Mouse (Mus musculus) MEL (cell line): ENCODE results near the gene Rnase10. TPM values are rescaled to one million over a fixed set of nuclear protein-coding genes. Genes with fewer than 3 reads are reported as not detected.

Experiments
- DNase-seq: peaks from one replicate; pipeline ENCODE4 v3.0.0; 2011; ENCODE audit warnings: low read depth, low spot score
- H3K27ac ChIP-seq: 2 replicates; pipeline ENCODE4 v1.5.1; 2012; ENCODE audit warnings: low read depth, mild to moderate bottlenecking, control low read depth, low read length, moderate library complexity; ENCODE audit not compliant: control insufficient read depth
- H3K27me3 ChIP-seq, 2 experiments: fragments of 150-350 bp in 1 of 2; sonication (generic) in 1 of 2; 2 replicates each; pipeline ENCODE4 v1.6.1; 2012; ENCODE audit warnings: low read length in 2 of 2, mild to moderate bottlenecking in 2 of 2, improper control_type of control experiment in 1 of 2, moderate library complexity in 1 of 2; ENCODE audit not compliant: insufficient read depth in 2 of 2, control insufficient read depth in 1 of 2
- H3K36me3 ChIP-seq, 2 experiments: 2 replicates each; pipeline ENCODE4 v1.6.1; 2012 to 2014; ENCODE audit warnings: low read length in 2 of 2, improper control_type of control experiment in 1 of 2, inconsistent platforms in 1 of 2, mild to moderate bottlenecking in 1 of 2; ENCODE audit not compliant: insufficient read depth in 2 of 2, control insufficient read depth in 1 of 2
- H3K4me1 ChIP-seq, 2 experiments: fragments of 150-350 bp in 1 of 2; sonication (generic) in 1 of 2; 2 replicates each; pipeline ENCODE4 v1.6.1; 2012; ENCODE audit warnings: low read length in 2 of 2, improper control_type of control experiment in 1 of 2, mild to moderate bottlenecking in 1 of 2; ENCODE audit not compliant: insufficient read depth in 2 of 2, control insufficient read depth in 1 of 2
- H3K4me3 ChIP-seq, 2 experiments: fragments of 150-350 bp in 1 of 2; sonication (generic) in 1 of 2; 2 replicates each; pipeline ENCODE4 v1.5.1; 2012; ENCODE audit warnings: low read depth in 2 of 2, low read length in 2 of 2, mild to moderate bottlenecking in 2 of 2, moderate library complexity in 2 of 2, control low read depth in 1 of 2, improper control_type of control experiment in 1 of 2; ENCODE audit not compliant: control insufficient read depth in 1 of 2, insufficient read depth in 1 of 2
- H3K79me2 ChIP-seq: 2 replicates; pipeline ENCODE4 v1.6.1; 2012; ENCODE audit warnings: mild to moderate bottlenecking, low read length, moderate library complexity; ENCODE audit not compliant: control insufficient read depth, poor library complexity, insufficient read depth
- H3K9ac ChIP-seq: 2 replicates; pipeline ENCODE4 v1.6.1; 2012; ENCODE audit warnings: low read depth, mild to moderate bottlenecking, control low read depth, low read length, moderate library complexity; ENCODE audit not compliant: control insufficient read depth, poor library complexity, severe bottlenecking
- H3K9me3 ChIP-seq: fragments of 150-350 bp; sonication (generic); replicated peaks from 2 replicates; pipeline ENCODE4 v1.6.1; 2012; ENCODE audit warnings: mild to moderate bottlenecking, low read length, improper control_type of control experiment, moderate library complexity; ENCODE audit not compliant: insufficient read depth
- CHD2 ChIP-seq: IDR thresholded peaks from 2 replicates; pipeline ENCODE4 v1.6.1; 2011; ENCODE audit warnings: low read length, improper control_type of control experiment
- CTCF ChIP-seq, 3 experiments: IDR thresholded peaks in 2 of 3; conservative IDR thresholded peaks in 1 of 3; 2 replicates each; pipeline ENCODE4 v1.5.1; 2011 to 2012; ENCODE audit warnings: low read length in 3 of 3, low read depth in 2 of 3, mild to moderate bottlenecking in 2 of 3, improper control_type of control experiment in 1 of 3, inconsistent platforms in 1 of 3, mixed read lengths in 1 of 3, moderate library complexity in 1 of 3; ENCODE audit not compliant: control insufficient read depth in 1 of 3, insufficient read depth in 1 of 3, poor library complexity in 1 of 3, severe bottlenecking in 1 of 3
- EP300 ChIP-seq, 2 experiments: IDR thresholded peaks; 2 replicates each; pipeline ENCODE4 v1.6.1; 2011; ENCODE audit warnings: improper control_type of control experiment in 2 of 2, low read length in 2 of 2, low read depth in 1 of 2, mild to moderate bottlenecking in 1 of 2
- ETS1 ChIP-seq: IDR thresholded peaks from 2 replicates; pipeline ENCODE4 v1.6.1; 2012; ENCODE audit warnings: low read depth, mild to moderate bottlenecking, inconsistent platforms, low read length, improper control_type of control experiment, moderate library complexity
- GATA1 ChIP-seq: IDR thresholded peaks from 2 replicates; pipeline ENCODE4 v1.6.1; 2011; ENCODE audit warnings: low read depth, low read length, improper control_type of control experiment
- JUND ChIP-seq: IDR thresholded peaks from 2 replicates; pipeline ENCODE4 v1.6.1; 2011; ENCODE audit warnings: low read depth, mild to moderate bottlenecking, improper control_type of control experiment, low read length
- KAT2A ChIP-seq: conservative IDR thresholded peaks from 2 replicates; pipeline ENCODE4 v1.6.1; 2012; ENCODE audit warnings: low read depth, low read length, improper control_type of control experiment, inconsistent platforms
- MAFK ChIP-seq: IDR thresholded peaks from 2 replicates; pipeline ENCODE4 v1.6.1; 2011; ENCODE audit warnings: low read depth, mild to moderate bottlenecking, low read length, improper control_type of control experiment, borderline replicate concordance
- MAX ChIP-seq: IDR thresholded peaks from 2 replicates; pipeline ENCODE4 v1.6.1; 2011; ENCODE audit warnings: low read length, improper control_type of control experiment
- MXI1 ChIP-seq: IDR thresholded peaks from 2 replicates; pipeline ENCODE4 v1.6.1; 2011; ENCODE audit warnings: mild to moderate bottlenecking, low read depth, low read length, improper control_type of control experiment
- MYB ChIP-seq: IDR thresholded peaks from 2 replicates; pipeline ENCODE4 v1.6.1; 2011; ENCODE audit warnings: mild to moderate bottlenecking, low read depth, low read length, improper control_type of control experiment
- MYC ChIP-seq: IDR thresholded peaks from 2 replicates; pipeline ENCODE4 v1.6.1; 2011; ENCODE audit warnings: low read depth, mild to moderate bottlenecking, low read length, improper control_type of control experiment, moderate library complexity
- NELFE ChIP-seq: IDR thresholded peaks from 2 replicates; pipeline ENCODE4 v1.6.1; 2011; ENCODE audit warnings: low read depth, low read length, improper control_type of control experiment
- NRF1 ChIP-seq: IDR thresholded peaks from 2 replicates; pipeline ENCODE4 v1.6.1; 2014; ENCODE audit warnings: low read depth, mild to moderate bottlenecking, inconsistent platforms, low read length, improper control_type of control experiment, moderate library complexity; ENCODE audit not compliant: poor library complexity, insufficient read depth, severe bottlenecking
- POLR2A ChIP-seq, 2 experiments: IDR thresholded peaks; 2 replicates each; pipeline ENCODE4 v1.6.1; 2011 to 2012; ENCODE audit warnings: low read length in 2 of 2, mild to moderate bottlenecking in 2 of 2, control low read depth in 1 of 2, improper control_type of control experiment in 1 of 2, low read depth in 1 of 2, moderate library complexity in 1 of 2; ENCODE audit not compliant: control insufficient read depth in 1 of 2, insufficient read depth in 1 of 2, poor library complexity in 1 of 2
- POLR2AphosphoS2 ChIP-seq: IDR thresholded peaks from 2 replicates; pipeline ENCODE4 v1.6.1; 2011; ENCODE audit warnings: low read length, improper control_type of control experiment
- POLR2AphosphoS5 ChIP-seq: IDR thresholded peaks from 2 replicates; pipeline ENCODE4 v1.6.1; 2012; ENCODE audit warnings: low read depth, borderline replicate concordance, mild to moderate bottlenecking, inconsistent platforms, low read length, moderate library complexity, mixed read lengths
- RAD21 ChIP-seq: IDR thresholded peaks from 2 replicates; pipeline ENCODE4 v1.6.1; 2011; ENCODE audit warnings: mild to moderate bottlenecking, low read depth, low read length, improper control_type of control experiment
- RCOR1 ChIP-seq: IDR thresholded peaks from 2 replicates; pipeline ENCODE4 v1.6.1; 2012; ENCODE audit warnings: low read depth, mild to moderate bottlenecking, inconsistent platforms, low read length, improper control_type of control experiment
- SIN3A ChIP-seq: IDR thresholded peaks from 2 replicates; pipeline ENCODE4 v1.6.1; 2012; ENCODE audit warnings: low read length, improper control_type of control experiment, inconsistent platforms
- SMC3 ChIP-seq: IDR thresholded peaks from 2 replicates; pipeline ENCODE4 v1.6.1; 2011; ENCODE audit warnings: low read depth, low read length, improper control_type of control experiment
- TAL1 ChIP-seq: IDR thresholded peaks from 2 replicates; pipeline ENCODE4 v1.6.1; 2012; ENCODE audit warnings: mild to moderate bottlenecking, inconsistent platforms, low read length, moderate library complexity, mixed read lengths
- TBP ChIP-seq: IDR thresholded peaks from 2 replicates; pipeline ENCODE4 v1.8.0; 2011; ENCODE audit warnings: low read depth, low read length, improper control_type of control experiment
- TCF12 ChIP-seq: IDR thresholded peaks from 2 replicates; pipeline ENCODE4 v1.6.1; 2014; ENCODE audit warnings: low read depth, mild to moderate bottlenecking, inconsistent platforms, low read length, improper control_type of control experiment, moderate library complexity
- UBTF ChIP-seq: IDR thresholded peaks from 2 replicates; pipeline ENCODE4 v1.6.1; 2012; ENCODE audit warnings: low read depth, mild to moderate bottlenecking, inconsistent platforms, low read length, improper control_type of control experiment, moderate library complexity, borderline replicate concordance; ENCODE audit not compliant: insufficient read depth
- USF2 ChIP-seq, 2 experiments: IDR thresholded peaks; 2 replicates each; pipeline ENCODE4 v1.6.1; 2011 to 2012; ENCODE audit warnings: improper control_type of control experiment in 2 of 2, low read length in 2 of 2, borderline replicate concordance in 1 of 2, inconsistent platforms in 1 of 2, low read depth in 1 of 2, mild to moderate bottlenecking in 1 of 2; ENCODE audit not compliant: insufficient read depth in 1 of 2
- ZC3H11A ChIP-seq: IDR thresholded peaks from 2 replicates; pipeline ENCODE4 v1.6.1; 2012; ENCODE audit warnings: low read depth, mild to moderate bottlenecking, inconsistent platforms, low read length, improper control_type of control experiment
- ZMIZ1 ChIP-seq: IDR thresholded peaks from 2 replicates; pipeline ENCODE4 v1.6.1; 2012; ENCODE audit warnings: low read depth, mild to moderate bottlenecking, inconsistent platforms, low read length, improper control_type of control experiment, moderate library complexity
- polyA plus RNA-seq, 2 experiments: library from polyadenylated mRNA; stranded (reverse) in 1 of 2; unstranded in 1 of 2; fragments of >175 nt in 1 of 2; fragments of >200 nt in 1 of 2; gene quantifications; 2 replicates each; pipeline versions ENCODE4 v1.2.1 to v1.2.4; 2012; ENCODE audit warnings: low replicate concordance in 2 of 2, low read depth in 1 of 2; ENCODE audit not compliant: insufficient read length in 2 of 2, insufficient read depth in 1 of 2, missing spikeins in 1 of 2
- total RNA-seq: library from RNA; depleted of rRNA; stranded (reverse); fragments of 300-350 nt; gene quantifications from 2 replicates; pipeline ENCODE4 v1.2.3, GENCODE M21; 2012

The Rnase10 gene
- total and polyA plus RNA-seq, 3 experiments = not detected

GRCm38 (mm10) chr14:50973700-50974099 lies 33.9 kb upstream of the Rnase10 start:
- no peaks in the 10 kb centered on the region for H3K9me3 ChIP-seq
- H3K36me3 ChIP-seq = no peaks in the 10 kb centered on the region
- no peak overlapping the region for H3K27ac ChIP-seq
- no peak overlapping the region for H3K4me3 ChIP-seq
- no peaks in the 10 kb centered on the region for H3K27me3 ChIP-seq
- TF ChIP-seq KAT2A = no peak
- no peak for TF ChIP-seq SMC3
- no peak for TF ChIP-seq MYC
- no peak for TF ChIP-seq RCOR1
- no peak for TF ChIP-seq ZMIZ1
- no peak for TF ChIP-seq CHD2
- no peak for TF ChIP-seq TAL1
- TF ChIP-seq, all 39 proteins: peak for 0
- no peaks in the 10 kb centered on the region for H3K79me2 ChIP-seq
- H3K4me1 ChIP-seq = no peaks in the 10 kb centered on the region
- peak; percentile 0 for DNase-seq
- no peak overlapping the region for H3K9ac ChIP-seq

GRCm38 (mm10) chr14:50975001-50975400 lies 32.5 kb upstream of the Rnase10 start:
- H3K79me2 ChIP-seq = no peaks in the 10 kb centered on the region
- H3K27ac ChIP-seq = no peak overlapping the region
- TF ChIP-seq RCOR1 = no peak
- no peak for TF ChIP-seq MAX
- TF ChIP-seq POLR2AphosphoS2 = no peak
- no peak for TF ChIP-seq JUND
- TF ChIP-seq UBTF = no peak
- TF ChIP-seq RAD21 = no peak
- no peak for TF ChIP-seq MAFK
- TF ChIP-seq TCF12 = no peak
- TF ChIP-seq, all 39 proteins: peak for 0

GRCm38 (mm10) chr14:50976674-50977073 lies 30.9 kb upstream of the Rnase10 start:
- TF ChIP-seq USF2 (IDR thresholded peaks at IDR 0.05; ENCODE audit: borderline replicate concordance in 1 of 2, insufficient read depth in 1 of 2, low read depth in 1 of 2, low read length in 2 of 2) (no peak), GATA1 (no peak), ZC3H11A (no peak), MYC (no peak), POLR2AphosphoS5 (no peak), MYB (no peak), ETS1 (no peak), TBP (no peak), MXI1 (no peak), NELFE (no peak), NRF1 (no peak), JUND (no peak), CTCF (IDR thresholded peaks at IDR 0.05 in 2 of 3, conservative IDR thresholded peaks at IDR 0.05 in 1 of 3; ENCODE audit: control insufficient read depth in 1 of 3, insufficient read depth in 1 of 3, low read depth in 2 of 3, low read length in 3 of 3, poor library complexity in 1 of 3, severe bottlenecking in 1 of 3) (no peak), POLR2A (IDR thresholded peaks at IDR 0.05; ENCODE audit: control insufficient read depth in 1 of 2, insufficient read depth in 1 of 2, low read depth in 1 of 2, low read length in 2 of 2, poor library complexity in 1 of 2) (no peak), SIN3A (no peak), EP300 (IDR thresholded peaks at IDR 0.05; ENCODE audit: low read depth in 1 of 2, low read length in 2 of 2) (no peak)
- Histone ChIP-seq H3K27ac (no peak overlapping the region), H3K9me3 (no peaks in the 10 kb centered on the region), H3K36me3 (no peaks in the 10 kb centered on the region; a peak in 1 of 4 replicates), H3K9ac (no peak overlapping the region), H3K79me2 (no peaks in the 10 kb centered on the region), H3K4me1 (peaks cover 3 to 7% of the 10 kb centered on the region in 2 experiments; a peak in 2 of 4 replicates), H3K27me3 (no peaks in the 10 kb centered on the region), H3K4me3 (no peak overlapping the region)
- no peak for DNase-seq

More at GRCm38 (mm10) chr14:50975001-50975400, 32.5 kb upstream of the Rnase10 start:
- no peak for DNase-seq
- Histone ChIP-seq H3K36me3 (no peaks in the 10 kb centered on the region), H3K27me3 (no peaks in the 10 kb centered on the region), H3K9me3 (no peaks in the 10 kb centered on the region), H3K4me1 (no peaks in the 10 kb centered on the region), H3K9ac (no peak overlapping the region), H3K4me3 (no peak overlapping the region)
